Mouse (Mus musculus): ENCODE measurements at regions not wholly inside any gene's neighbourhood (a gene's known extent, or its start where the extent isn't known, plus 50 kb on each side); places are given as distances from the start of the nearest gene placed in this dataset.

- no peak for DNase-seq (ENCODE audit: low spot score in 2 of 2)
Measured at GRCm38 (mm10) chr1:61318042-61318441, 320.6 kb upstream of the Pard3b start.

- DNase-seq (ENCODE audit: low spot score in 2 of 2) = no peak
Measured at GRCm38 (mm10) chr1:61321513-61322145, 317.0 kb upstream of the Pard3b start.

GRCm38 (mm10) chr1:61331456-61331855 lies 307.2 kb upstream of the Pard3b start:
- DNase-seq (ENCODE audit: low spot score in 2 of 2) = no peak

GRCm38 (mm10) chr1:61331906-61332305 lies 306.7 kb upstream of the Pard3b start:
- no peak for DNase-seq (ENCODE audit: low spot score in 2 of 2)

- no peak for DNase-seq (ENCODE audit: low spot score in 2 of 2)
Measured at GRCm38 (mm10) chr1:61336367-61336766, 302.3 kb upstream of the Pard3b start.

GRCm38 (mm10) chr1:61352921-61353320 lies 285.7 kb upstream of the Pard3b start:
- no peak for DNase-seq (ENCODE audit: low spot score in 2 of 2)

GRCm38 (mm10) chr1:61353481-61353880 lies 285.1 kb upstream of the Pard3b start:
- DNase-seq (ENCODE audit: low spot score in 2 of 2) = no peak

- DNase-seq (ENCODE audit: low spot score in 2 of 2) = no peak
Measured at GRCm38 (mm10) chr1:61355241-61355640, 283.4 kb upstream of the Pard3b start.

GRCm38 (mm10) chr1:61359011-61359930 lies 279.4 kb upstream of the Pard3b start:
- DNase-seq (ENCODE audit: low spot score in 2 of 2) = no peak

GRCm38 (mm10) chr1:61372581-61372980 lies 266.0 kb upstream of the Pard3b start:
- no peak for DNase-seq (ENCODE audit: low spot score in 2 of 2)

GRCm38 (mm10) chr1:61373661-61374491 lies 264.7 kb upstream of the Pard3b start:
- no peak for DNase-seq (ENCODE audit: low spot score in 2 of 2)

- no peak for DNase-seq (ENCODE audit: low spot score in 2 of 2)
Measured at GRCm38 (mm10) chr1:61376417-61376816, 262.2 kb upstream of the Pard3b start.

GRCm38 (mm10) chr1:61377070-61377469 lies 261.6 kb upstream of the Pard3b start:
- DNase-seq (ENCODE audit: low spot score in 2 of 2) = peak in 1 of 2 experiments; percentile 45

GRCm38 (mm10) chr1:61378240-61378639 lies 260.4 kb upstream of the Pard3b start:
- no peak for DNase-seq (ENCODE audit: low spot score in 2 of 2)

- DNase-seq (ENCODE audit: low spot score in 2 of 2) = no peak
Measured at GRCm38 (mm10) chr1:61379771-61380517, 258.7 kb upstream of the Pard3b start.

GRCm38 (mm10) chr1:61387587-61387986 lies 251.0 kb upstream of the Pard3b start:
- DNase-seq (ENCODE audit: low spot score in 2 of 2) = no peak

GRCm38 (mm10) chr1:61397796-61398195 lies 240.8 kb upstream of the Pard3b start:
- DNase-seq (ENCODE audit: low spot score in 2 of 2) = no peak

- no peak for DNase-seq (ENCODE audit: low spot score in 2 of 2)
Measured at GRCm38 (mm10) chr1:61402339-61402738, 236.3 kb upstream of the Pard3b start.

GRCm38 (mm10) chr1:61407201-61407600 lies 231.4 kb upstream of the Pard3b start:
- no peak for DNase-seq (ENCODE audit: low spot score in 2 of 2)

GRCm38 (mm10) chr1:61414772-61415171 lies 223.9 kb upstream of the Pard3b start:
- no peak for DNase-seq (ENCODE audit: low spot score in 2 of 2)

- DNase-seq (ENCODE audit: low spot score in 2 of 2) = no peak
Measured at GRCm38 (mm10) chr1:61415426-61416195, 223.0 kb upstream of the Pard3b start.
